Mouse (Mus musculus) ZHBTc4 (cell line): ENCODE data around the gene Rgs3.

Source experiments
- DNase-seq: peaks from one replicate; pipeline ENCODE4 v3.0.0-alpha.2; 2011; ENCODE audit warnings: low read depth, low spot score

Rgs3 gene

GRCm38 (mm10) chr4:62741601-62742000 lies 182.0 kb downstream of the Rgs3 start:
- no peak for DNase-seq

GRCm38 (mm10) chr4:62742885-62743760 lies 183.5 kb downstream of the Rgs3 start:
- DNase-seq: peak; percentile 53

GRCm38 (mm10) chr4:62744534-62744956 lies 184.9 kb downstream of the Rgs3 start:
- no peak for DNase-seq

- no peak for DNase-seq
These were observed 185.5 kb downstream of the Rgs3 start for GRCm38 (mm10) chr4:62744985-62745638.
